Mouse (Mus musculus) thymus, postnatal 10 days (tissue): Measurements from ENCODE around the gene Cacna1f.

Experiments
- DNase-seq, 2 experiments: peaks; one replicate each; pipeline ENCODE4 v3.0.0; 2021; ENCODE audit warnings: low spot score in 2 of 2

The Cacna1f gene

DNA sequence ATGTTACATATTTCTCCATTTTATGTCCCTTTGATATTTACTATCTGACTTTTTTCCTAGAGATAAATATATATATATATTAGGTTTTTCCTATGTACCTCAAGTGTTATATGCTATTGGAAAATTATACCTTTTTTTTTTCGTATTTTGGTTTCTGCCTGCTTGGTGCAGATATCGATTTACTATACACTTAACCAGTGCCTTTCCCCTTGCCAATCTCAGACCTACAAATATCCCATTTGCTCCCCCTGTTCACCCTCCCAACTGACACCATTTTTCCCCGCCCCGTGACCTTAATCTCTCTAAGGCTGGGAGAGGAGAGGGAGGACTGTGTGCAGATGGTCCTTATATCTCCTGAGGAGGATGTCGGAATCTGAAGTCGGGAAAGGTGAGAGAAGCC lies at the start of gene Cacna1f:
Gene Cacna1f, plus strand, starts transcription at position 301 of the 400 bp plus-strand sequence.
- DNase-seq, result no peak

DNA sequence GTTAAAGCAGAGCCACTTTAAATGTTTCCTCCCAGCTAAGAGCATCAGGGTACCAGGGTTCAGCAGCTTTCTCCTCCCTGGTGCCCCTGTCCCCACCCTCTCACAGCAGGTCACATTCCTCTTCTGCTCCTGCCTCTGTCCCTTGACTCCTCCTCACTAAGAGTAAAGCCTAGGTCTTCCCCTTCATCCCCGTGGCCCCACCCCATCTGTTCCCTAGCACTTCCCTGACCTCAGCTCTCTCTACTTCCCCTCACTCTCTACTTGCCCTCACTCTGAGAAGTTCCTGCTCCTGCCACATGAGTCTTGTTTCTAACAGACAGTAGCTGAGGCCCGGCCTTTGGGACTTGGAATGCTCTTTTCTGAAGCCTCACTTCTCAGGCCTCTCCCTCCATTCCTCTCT lies 43.8 kb upstream of the Cacna1f start:
- DNase-seq, result no peak

DNA sequence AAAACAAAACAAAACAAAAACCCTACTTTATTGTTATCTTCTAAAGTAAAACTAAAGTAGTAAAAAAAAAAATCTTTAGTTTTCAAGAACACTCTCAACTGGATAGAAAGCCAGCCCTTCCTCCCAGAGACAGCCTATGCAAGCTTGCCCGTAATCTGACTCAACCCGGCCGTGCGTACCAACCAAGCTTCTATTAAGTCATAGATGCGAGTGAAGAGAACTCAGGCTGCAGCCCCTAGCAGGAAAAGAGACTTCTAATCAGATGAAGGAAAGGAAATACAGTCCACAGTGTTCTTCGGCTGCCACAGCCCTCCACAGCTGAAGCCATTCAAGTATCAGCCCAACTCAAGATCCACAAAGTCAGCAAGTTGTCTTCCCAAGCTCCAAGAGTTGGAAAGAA lies 40.5 kb upstream of the Cacna1f start:
- DNase-seq, result no peak

DNA sequence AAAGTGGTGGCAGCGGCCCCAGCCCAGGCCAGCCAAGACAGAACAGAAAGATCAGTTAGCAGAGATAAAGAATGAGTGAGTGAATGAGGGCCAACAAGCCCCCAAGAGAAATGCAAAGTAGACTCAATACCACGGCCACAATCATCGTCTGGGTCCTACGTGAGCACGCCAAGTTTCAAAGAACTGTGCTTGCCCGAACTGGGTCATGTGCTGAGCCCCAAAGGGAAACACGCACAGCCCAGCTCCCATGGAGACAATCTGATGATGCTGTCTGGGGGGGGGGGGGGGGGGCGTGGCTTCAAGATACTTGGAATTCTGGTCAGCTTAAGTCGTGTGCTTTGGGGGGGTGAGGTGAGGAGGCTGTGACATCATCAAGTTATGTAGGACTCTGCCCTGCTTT lies 39.4 kb upstream of the Cacna1f start:
- DNase-seq, result no peak

DNA sequence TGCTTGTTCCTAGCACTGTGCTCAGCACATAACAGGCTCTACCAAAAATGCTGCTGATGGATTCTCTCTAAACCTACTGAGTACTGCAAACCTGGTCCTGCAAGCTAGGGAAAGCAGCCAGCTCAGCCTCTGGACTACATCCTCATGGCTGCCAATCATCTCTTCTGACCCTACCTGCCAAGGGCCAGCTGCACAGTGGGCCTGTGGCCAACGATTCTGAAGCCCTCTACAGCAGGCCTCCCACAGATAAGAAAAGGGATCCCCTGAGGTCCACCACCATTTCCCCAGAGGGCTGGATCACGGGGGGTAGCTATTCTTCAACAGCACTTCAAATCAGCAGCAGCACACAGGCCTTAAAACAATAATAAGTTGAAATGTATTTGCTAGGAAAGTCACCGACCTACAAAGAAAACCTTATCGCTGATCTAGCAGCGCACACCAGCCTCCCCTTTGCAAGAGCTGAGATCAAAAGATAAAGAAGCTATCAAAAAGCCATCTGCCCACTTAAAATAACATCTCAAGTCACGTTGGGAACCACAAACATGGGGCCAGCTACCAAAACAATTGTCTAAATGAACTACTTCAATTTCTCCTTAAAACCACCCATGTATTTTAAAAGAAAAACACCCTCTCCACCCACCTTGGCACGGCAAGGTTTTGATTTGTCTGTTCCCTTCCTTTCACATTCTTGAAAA lies 36.3 kb upstream of the Cacna1f start:
- DNase-seq, result no peak

DNA sequence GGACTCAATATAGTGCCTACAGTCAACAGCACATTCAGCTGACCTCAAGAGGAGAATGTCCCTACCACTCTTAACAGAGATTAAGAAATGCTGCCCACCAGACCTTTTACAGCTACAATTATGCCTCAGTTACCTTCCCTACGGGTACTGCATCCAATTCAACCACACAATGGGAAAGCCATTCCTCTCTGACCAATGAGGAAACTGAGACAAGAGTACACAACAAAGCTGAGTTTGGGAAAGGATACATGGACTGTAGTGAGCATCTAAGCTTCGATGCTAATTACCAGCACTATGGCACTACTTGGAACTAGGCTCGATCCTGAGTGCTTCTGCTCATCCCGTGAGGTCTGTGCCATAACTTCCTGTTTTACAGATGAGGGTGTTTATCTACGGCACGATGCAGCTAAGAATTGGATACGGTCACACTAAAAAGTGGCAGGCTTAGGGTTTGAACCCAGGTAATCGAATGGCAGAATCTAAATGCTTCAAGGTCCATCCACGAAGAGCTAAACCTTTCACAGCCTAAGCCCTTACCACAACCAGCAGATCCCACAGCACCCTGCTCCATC lies 35.2 kb upstream of the Cacna1f start:
- DNase-seq, result no peak

DNA sequence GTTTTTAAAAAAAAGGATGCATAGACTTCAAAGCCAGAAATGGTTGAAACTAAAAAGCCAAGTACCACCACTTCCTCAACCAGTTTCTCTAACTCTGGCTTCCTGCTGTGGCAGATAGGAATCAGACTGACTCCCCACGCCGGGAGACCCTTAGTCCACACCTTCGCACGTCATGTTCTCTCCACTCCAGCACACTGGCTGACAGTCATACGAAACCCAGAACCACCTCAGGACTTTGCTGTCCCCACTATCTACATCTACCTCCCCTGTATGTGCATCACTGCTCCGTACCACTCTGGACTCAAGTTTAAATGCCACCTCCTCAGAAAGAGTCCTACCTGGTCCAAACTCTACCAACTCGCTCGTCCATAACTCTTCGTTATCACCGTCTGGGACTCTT lies 34.4 kb upstream of the Cacna1f start:
- DNase-seq, result no peak

DNA sequence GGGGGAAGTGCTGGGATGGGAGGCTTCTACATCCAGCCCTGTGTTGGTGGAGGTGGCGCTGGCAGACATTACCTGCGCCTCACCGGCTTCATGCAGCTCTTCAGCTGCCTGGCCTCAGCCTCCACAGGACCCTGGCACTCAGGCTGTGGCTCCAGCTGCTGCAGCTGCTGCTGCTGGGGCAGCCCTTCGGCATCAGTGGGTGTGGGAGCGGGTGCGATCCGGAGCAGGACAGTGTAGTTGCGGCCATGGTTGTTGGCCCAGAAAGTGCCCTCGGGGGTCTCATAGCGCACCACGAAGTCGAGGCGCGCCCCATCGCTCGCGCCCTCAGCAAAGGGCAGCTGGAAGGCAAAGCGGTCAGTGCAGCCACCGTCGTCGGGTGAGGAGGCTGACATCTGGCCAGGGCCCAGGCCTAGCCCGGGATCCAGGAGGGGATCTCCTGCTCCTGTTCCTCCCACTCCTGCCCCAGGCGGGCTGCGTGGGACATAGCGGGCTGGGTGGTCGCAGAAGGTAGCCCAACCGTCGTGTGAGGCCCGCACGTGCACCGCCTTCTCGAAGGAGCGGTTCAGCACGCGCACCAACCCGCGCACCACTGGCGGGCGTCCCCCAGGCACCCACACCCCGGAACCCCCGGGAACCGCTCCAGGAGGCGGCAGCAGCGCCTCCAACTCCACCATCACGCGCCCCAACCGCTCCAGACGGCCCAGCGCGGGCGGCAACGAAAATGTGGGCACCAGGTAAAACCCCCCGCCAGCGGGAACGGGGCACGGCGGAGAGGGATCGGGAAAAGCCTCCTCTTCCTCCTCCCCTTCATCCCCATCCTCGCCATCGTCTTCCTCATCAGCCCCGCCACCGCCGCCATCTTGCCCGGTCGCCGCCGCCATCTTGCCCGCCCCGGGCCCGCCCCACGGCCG lies 33.5 kb upstream of the Cacna1f start, which contains the start of gene Foxp3:
Gene Foxp3, plus strand, starts transcription at position 469 of the 911 bp plus-strand sequence.
- DNase-seq, result peak; percentile 45 to 57

DNA sequence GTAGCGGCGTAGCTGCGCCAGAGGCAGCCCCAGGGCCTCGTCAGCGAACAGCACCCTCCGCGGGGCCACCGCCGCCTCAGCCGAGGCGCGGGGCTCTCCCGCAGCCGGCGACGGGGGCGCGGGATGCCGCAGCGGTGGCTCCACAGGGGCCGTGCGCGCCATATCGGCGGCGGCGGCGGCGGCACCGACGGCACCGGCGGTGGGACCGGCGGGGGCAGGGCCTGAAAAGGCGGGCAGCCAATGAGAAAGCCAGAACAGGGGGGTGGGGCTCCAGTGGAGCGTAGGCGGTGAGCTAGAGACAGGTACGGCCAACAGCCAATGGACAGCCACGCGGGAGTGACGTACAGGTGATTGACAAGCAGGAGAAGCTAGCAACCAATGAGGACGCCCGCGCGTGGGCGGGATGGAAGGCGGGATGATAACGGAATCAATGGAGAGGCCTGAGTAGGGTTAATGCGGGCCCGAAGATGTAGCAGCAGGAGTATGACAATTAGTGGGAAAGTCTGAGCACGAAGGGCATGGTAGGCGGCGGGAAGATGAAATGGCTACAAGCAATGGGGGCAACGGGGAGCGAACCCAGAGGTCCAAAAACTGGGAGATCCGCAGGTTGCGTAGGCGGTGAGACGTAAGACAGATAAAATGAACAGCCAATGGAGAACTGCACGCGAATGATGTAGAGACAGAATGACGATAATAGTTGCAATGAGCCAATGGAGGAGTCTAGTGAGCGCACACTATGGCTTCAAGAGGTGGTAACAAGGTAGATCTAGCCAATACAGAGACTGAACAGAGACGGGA lies 32.6 kb upstream of the Cacna1f start, which contains the start of gene Ppp1r3f:
Gene Ppp1r3f, minus strand, starts transcription at position 197 of the 798 bp plus-strand sequence.
- DNase-seq, result peak; percentile 88 to 95

DNA sequence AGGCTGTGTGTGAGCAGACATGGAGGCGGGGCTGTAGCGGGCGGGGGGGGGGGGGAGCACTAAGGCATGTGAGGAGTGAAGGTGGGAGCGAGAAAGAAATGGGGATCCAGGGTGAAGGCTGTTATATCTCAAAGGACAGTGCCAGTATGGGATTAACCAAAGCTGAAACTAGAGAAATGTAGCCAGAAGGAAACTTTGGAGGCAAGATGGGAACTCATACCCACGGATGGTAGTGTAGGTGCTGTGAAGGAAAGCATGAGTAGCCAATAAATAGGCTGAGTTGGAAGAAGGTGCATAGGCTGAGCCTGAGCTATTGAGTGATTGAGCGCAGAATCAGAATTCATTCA lies 32.0 kb upstream of the Cacna1f start:
- no peak for DNase-seq

DNA sequence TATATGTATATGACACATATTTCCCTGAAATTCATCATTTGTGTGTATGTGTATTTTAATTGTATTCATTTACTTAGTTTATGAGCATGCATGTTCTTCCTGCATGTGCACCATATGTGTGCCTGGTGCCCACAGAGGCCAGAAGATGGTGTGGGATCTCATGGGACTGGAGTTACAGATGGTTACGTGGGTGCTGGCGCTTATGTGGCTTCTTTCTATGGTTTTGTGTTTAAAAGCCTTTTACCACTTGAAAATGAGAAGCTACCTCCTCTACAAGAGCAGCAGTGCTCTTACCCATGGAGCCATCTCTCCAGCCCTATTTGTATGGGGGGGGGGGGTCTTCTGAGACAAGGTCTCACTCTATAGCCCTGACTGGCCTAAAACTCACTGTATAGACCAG lies 25.7 kb upstream of the Cacna1f start:
- no peak for DNase-seq

DNA sequence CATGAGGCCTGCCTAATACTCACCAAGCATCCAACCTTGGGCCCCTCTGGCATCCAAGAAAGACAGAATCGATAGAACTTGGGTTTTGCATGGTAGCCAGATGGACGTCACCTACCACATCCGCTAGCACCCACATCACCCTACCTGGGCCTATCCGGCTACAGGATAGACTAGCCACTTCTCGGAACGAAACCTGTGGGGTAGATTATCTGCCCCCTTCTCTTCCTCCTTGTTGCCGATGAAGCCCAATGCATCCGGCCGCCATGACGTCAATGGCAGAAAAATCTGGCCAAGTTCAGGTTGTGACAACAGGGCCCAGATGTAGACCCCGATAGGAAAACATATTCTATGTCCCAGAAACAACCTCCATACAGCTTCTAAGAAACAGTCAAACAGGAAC lies 23.0 kb upstream of the Cacna1f start:
- DNase-seq, result no peak

DNA sequence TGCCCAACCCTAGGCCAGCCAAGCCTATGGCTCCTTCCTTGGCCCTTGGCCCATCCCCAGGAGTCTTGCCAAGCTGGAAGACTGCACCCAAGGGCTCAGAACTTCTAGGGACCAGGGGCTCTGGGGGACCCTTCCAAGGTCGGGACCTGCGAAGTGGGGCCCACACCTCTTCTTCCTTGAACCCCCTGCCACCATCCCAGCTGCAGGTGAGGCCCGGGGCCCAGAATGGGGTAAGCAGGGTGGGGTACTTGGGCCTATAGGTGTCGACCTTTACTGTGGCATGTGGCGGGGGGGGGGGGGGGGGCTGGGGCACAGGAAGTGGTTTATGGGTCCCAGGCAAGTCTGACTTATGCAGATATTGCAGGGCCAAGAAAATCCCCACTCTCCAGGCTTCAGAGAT lies 20.5 kb upstream of the Cacna1f start:
- peak in 1 of 2 experiments; percentile 21 for DNase-seq

DNA sequence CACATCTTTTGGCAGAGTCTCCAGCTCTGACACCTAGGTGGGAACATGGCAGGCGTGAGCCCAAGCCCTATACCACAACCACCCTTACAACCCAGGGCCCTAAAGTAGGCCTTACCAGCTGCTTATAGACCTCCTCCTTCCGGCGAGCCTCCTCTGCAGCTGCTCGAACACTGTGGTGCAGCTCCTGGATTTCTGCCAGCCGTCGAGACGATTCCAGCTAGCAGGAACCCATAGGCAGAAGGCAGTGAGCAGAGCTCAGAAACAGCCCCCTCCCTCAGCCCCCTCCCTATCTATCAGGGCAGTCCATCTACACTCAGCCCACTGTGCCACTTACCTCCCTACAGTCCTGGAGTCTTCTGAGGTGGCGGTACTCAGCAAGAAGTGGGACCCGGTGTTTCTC lies 11.5 kb upstream of the Cacna1f start:
- DNase-seq, result no peak

DNA sequence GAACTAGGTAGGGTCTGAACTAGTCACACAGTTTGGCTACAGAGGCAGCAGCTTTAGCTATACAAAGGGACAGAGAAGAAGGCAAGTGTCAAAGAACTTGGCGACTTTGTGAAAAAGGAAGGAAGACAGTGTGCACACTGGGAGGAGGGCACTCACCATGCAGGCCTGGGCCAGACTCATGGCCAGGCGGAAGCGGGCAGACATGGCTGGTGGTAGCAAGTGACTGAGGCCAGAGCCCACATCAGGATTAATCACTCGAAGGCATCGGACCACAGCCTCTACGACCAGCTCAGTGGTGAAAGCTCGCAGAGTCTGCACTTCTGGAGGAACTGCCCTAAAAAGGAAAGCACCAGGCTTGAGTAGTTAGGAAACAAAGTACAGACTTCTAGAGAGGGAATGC lies 2.9 kb upstream of the Cacna1f start:
- DNase-seq, result no peak

DNA sequence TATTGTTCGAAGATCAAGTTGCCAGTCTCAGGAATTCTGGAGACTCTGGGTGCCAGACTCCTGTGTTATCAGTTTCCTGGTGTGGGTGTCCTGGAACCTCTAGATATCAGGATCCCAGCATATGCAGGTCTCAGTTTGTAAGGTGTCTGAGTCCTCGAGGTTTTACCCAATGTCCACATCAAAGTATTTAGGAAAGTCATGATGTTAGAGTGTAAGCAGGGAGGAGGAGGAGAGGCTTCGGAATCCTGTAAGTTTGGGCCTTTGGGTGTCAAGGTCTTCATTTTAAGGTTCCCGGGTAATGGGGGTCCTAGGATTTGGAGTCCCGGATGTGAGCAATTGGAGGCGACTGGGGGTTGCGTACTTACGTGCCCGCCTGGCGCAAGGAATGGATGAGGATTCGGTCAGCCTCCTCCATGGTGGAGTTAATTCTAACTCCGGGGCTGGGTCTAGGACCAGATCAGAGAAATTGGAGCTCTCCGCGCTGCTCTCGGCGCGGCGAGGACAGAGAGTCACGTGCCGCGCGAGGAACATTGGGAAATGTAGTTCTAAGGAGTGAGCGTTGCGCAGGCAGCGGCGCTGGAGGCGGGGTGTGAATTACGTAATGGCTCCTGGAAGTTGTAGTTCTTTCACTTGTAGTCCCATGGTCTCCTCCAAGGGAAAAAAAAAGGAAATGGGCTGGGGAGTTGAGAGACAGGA lies 1.9 kb upstream of the Cacna1f start, which contains the start of gene Ccdc22:
Gene Ccdc22, minus strand, starts transcription at position 639 of the 696 bp plus-strand sequence.
- peak; percentile 56 to 63 for DNase-seq

DNA sequence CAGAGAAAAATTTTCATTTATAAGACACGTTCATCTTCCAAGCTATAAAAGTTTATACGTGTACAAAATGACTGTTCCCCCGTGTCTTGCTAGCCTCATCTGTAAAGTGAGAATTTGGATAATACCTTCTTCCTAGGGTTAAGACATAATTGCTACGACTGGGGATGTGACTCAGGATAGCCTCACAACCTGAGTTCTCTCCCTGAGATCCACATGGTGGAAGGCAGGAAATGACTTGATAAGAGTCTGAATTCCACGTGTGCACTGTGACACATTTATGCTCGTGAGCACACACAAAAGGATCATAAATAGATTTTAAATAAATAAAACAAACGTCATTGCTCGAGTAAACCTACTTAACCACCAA lies 1.3 kb upstream of the Cacna1f start:
- no peak for DNase-seq

DNA sequence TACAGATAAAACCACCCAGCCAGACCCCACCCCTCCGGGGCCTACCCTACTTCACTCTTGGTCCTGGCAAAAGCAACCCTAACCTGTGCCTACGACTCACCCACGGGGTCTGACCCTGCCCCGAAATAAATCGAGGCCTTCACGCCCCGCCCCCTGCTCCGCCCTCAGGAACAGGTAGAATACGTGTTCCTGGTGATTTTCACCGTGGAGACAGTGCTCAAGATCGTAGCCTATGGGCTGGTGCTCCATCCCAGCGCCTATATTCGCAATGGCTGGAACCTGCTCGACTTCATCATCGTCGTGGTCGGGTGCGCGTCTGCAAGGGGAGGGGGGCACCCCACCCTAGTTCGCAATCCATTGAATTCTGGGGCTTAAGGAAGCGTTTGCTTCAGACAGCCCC lies 3.2 kb downstream of the Cacna1f start:
- DNase-seq, result no peak

DNA sequence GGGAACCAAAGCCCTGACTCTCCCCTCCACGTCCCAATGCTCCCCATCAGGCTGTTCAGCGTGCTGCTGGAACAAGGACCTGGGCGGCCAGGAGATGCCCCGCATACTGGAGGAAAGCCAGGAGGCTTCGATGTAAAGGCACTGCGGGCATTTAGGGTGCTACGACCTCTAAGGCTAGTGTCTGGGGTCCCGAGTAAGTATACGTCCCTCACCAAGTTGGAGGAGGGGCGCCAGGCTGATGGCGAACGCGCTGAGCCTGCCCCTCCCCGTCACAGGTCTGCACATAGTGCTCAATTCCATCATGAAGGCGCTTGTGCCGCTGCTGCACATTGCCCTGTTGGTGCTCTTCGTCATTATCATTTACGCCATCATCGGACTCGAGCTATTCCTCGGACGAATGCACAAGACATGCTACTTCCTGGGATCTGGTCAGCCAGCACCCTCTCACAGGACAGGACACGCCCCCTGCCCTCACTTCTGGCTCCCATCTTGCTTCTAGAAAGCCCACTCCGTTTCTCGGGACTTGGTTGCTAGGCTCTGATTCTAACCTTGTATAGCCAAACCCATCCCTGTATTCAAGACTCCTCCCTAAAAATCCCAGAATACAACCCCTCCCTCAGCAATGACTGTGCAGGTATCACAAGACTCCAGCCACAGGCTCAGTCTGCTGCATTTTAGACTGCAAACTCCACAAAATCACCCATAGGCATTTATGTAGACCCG lies 3.8 kb downstream of the Cacna1f start:
- no peak for DNase-seq

DNA sequence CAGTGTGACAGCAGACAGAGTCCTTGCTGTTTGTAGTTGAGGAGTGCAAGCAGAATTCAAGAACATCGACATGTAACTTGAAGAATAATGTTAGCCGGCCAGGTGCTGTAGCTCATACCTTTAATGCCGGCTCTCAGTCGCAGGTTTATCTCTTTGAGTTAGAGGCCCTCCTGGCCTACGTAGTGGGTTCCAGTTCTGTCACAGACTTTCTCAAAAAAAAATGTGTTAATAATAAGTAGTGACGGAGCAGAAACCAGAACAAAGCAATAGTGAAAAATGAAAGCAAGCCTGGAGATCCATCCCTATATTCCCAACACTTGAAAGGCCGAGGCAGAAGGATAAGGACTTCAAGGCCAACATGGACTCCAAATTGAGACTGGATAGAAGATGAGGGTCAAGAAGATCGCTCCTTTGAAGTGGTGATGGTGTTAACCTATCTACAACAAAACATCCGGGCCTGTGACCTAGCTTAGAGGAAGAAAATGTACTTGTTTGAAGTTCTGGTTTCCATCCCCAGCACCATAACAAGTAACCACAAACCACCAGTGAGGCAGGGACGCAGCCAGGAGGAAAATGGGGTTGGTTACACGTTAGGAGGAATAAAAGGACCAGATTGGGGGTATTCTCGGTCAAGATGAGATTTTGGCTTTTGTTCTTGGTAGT lies 11.1 kb downstream of the Cacna1f start:
- DNase-seq, result no peak
